ENCODE assay signal across 9 mouse cellular contexts in the genomic region with DNA sequence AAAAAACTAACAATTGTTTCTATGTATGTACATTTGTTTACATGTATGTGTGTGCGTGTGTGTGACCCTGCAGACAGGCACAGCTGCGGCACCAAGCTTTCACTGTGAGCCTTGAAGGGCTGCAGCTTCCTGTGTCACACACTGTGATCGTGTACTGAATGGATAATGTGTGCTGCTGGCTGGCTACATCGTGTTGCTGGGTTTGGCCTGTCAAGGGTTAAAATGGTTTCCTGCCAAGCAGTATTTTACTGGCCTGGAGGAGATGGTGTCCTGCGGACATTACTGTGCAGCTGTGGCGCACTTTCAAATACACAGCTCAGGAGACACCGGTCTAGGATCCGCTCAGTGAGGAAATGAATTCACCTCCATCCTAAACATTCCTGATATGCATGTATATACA. TPM values are rescaled to one million over a fixed set of nuclear protein-coding genes. Genes with fewer than 3 reads are reported as not detected.
A peak's percentile ranks its signal among the peaks of the same experiment; 100 is the strongest.
DNase-seq lines count a peak whose midpoint lies in the region; ATAC-seq and TF ChIP-seq lines count a peak whose summit lies in the region.
"Had no signal": no experiment of that assay in that cellular context is flagged by ENCODE, and none has a peak within 500 bp of the region (broad histone marks: within the 10 kb centered on the region; RNA-seq: fewer than 3 reads in every experiment).

No protein-coding gene starts in this region.

- H3K27ac ChIP-seq in lung, postnatal 0 days (ENCODE audit: low read length), result no peak overlapping the region
- no peak overlapping the region for H3K27ac ChIP-seq in embryonic facial prominence, embryonic 10.5 days (replicated peaks)
- peak overlapping the region; percentile 76 for H3K27ac ChIP-seq in neural tube, embryonic 13.5 days (replicated peaks)
- H3K27ac ChIP-seq in liver, postnatal 0 days (ENCODE audit: low read depth), result no peak overlapping the region

- H3K4me2 ChIP-seq in lung, postnatal 0 days (replicated peaks; ENCODE audit: low read depth, low read length), result no peak overlapping the region
- H3K4me2 ChIP-seq in neural tube, embryonic 13.5 days, result peak overlapping the region; percentile 44
- H3K4me2 ChIP-seq in liver, postnatal 0 days (ENCODE audit: low read depth, low read length), result no peak overlapping the region

- ATAC-seq in lung, postnatal 0 days, result 0 out of 2 replicates have a peak, but pooled peaks have one; percentile 28
- ATAC-seq in neural tube, embryonic 13.5 days (ENCODE audit: low read depth), result peak; percentile 86
- no peak for ATAC-seq in liver, postnatal 0 days
- ATAC-seq: Patski had no signal

- H3K9ac ChIP-seq in lung, postnatal 0 days (replicated peaks; ENCODE audit: low read depth), result no peak overlapping the region
- H3K9ac ChIP-seq in neural tube, embryonic 13.5 days, result 0 out of 2 replicates have a peak overlapping the region, but pooled peaks have one; percentile 26
- H3K9ac ChIP-seq in liver, postnatal 0 days (replicated peaks), result no peak overlapping the region

- TF ChIP-seq CTCF in lung, postnatal 0 days (IDR thresholded peaks at IDR 0.05), result no peak
- no peak for TF ChIP-seq CTCF in lung, adult 2 months (IDR thresholded peaks at IDR 0.05; ENCODE audit: insufficient read depth, low read length)
- no peak for TF ChIP-seq CTCF in liver, postnatal 0 days (IDR thresholded peaks at IDR 0.05; ENCODE audit: low read depth)

- H3K9me3 ChIP-seq in lung, postnatal 0 days (ENCODE audit: low read length), result no peaks in the 10 kb centered on the region; the same call in 1 of the 2 replicates
- H3K9me3 ChIP-seq in embryonic facial prominence, embryonic 10.5 days, result peaks cover 21% of the 10 kb centered on the region
- H3K9me3 ChIP-seq in neural tube, embryonic 13.5 days, result peaks cover 16% of the 10 kb centered on the region
- no peaks in the 10 kb centered on the region for H3K9me3 ChIP-seq in liver, postnatal 0 days (ENCODE audit: low read length)

- no peaks in the 10 kb centered on the region for H3K4me1 ChIP-seq in lung, postnatal 0 days (ENCODE audit: insufficient read depth, low read depth, low read length)
- H3K4me1 ChIP-seq in lung, adult 2 months (ENCODE audit: control insufficient read depth, insufficient read depth, low read length), result no peaks in the 10 kb centered on the region
- peaks cover 6% of the 10 kb centered on the region; the same call in 1 of the 2 replicates for H3K4me1 ChIP-seq in embryonic facial prominence, embryonic 10.5 days
- peaks cover 14% of the 10 kb centered on the region for H3K4me1 ChIP-seq in neural tube, embryonic 13.5 days (replicated peaks)
- H3K4me1 ChIP-seq in liver, postnatal 0 days (ENCODE audit: insufficient read depth), result no peaks in the 10 kb centered on the region

- no peak for DNase-seq in lung, postnatal 0 days (ENCODE audit: low spot score)
- DNase-seq in lung, adult 2 months, result no peak
- DNase-seq in embryonic facial prominence, embryonic 10.5 days (ENCODE audit: low spot score), result peak; percentile 24
- peak; percentile 52 to 57 for DNase-seq in layer of hippocampus, adult 8-10 months (ENCODE audit: low spot score in 2 of 2)
- DNase-seq in urinary bladder, postnatal 25 days (ENCODE audit: low spot score), result no peak
- no peak for DNase-seq in T-cell, adult 2 months (ENCODE audit: low spot score)
- DNase-seq in liver, postnatal 0 days, result no peak

- no peaks in the 10 kb centered on the region for H3K36me3 ChIP-seq in lung, postnatal 0 days (ENCODE audit: insufficient read depth, low read length)
- H3K36me3 ChIP-seq in embryonic facial prominence, embryonic 10.5 days (replicated peaks), result peaks cover 13% of the 10 kb centered on the region
- peaks cover 7% of the 10 kb centered on the region; the same call in 1 of the 2 replicates for H3K36me3 ChIP-seq in neural tube, embryonic 13.5 days
- no peaks in the 10 kb centered on the region; the same call in 1 of the 2 replicates for H3K36me3 ChIP-seq in liver, postnatal 0 days (replicated peaks; ENCODE audit: insufficient read depth, low read length)

- WGBS in lung, postnatal 0 days, result 23% methylated on average over 8 of the region's 8 CpGs
- 46% methylated on average over 8 of the region's 8 CpGs for WGBS in lung, adult 2 months
- WGBS in embryonic facial prominence, embryonic 10.5 days, result 32% methylated on average over 8 of the region's 8 CpGs
- 8% methylated on average over 8 of the region's 8 CpGs for WGBS in neural tube, embryonic 13.5 days
- 46% methylated on average over 8 of the region's 8 CpGs for WGBS in liver, postnatal 0 days (ENCODE audit: insufficient replicate concordance)

- no peak for TF ChIP-seq POLR2A in lung, adult 2 months (IDR thresholded peaks at IDR 0.05; ENCODE audit: borderline replicate concordance, extremely low read depth, low read depth, low read length)

- H3K4me3 ChIP-seq in lung, postnatal 0 days (ENCODE audit: low read depth, low read length), result no peak overlapping the region
- no peak overlapping the region for H3K4me3 ChIP-seq in lung, adult 2 months (replicated peaks; ENCODE audit: extremely low read depth, low read depth, low read length)
- no peak overlapping the region for H3K4me3 ChIP-seq in embryonic facial prominence, embryonic 10.5 days
- peak overlapping the region; percentile 12; the same call in 1 of the 2 replicates for H3K4me3 ChIP-seq in neural tube, embryonic 13.5 days
- H3K4me3 ChIP-seq in liver, postnatal 0 days (ENCODE audit: low read depth, low read length), result no peak overlapping the region

- H3K27me3 ChIP-seq in lung, postnatal 0 days (replicated peaks; ENCODE audit: insufficient read depth, low read length), result no peaks in the 10 kb centered on the region
- H3K27me3 ChIP-seq in embryonic facial prominence, embryonic 10.5 days (replicated peaks; ENCODE audit: low read depth, poor library complexity, severe bottlenecking), result peaks cover 12% of the 10 kb centered on the region
- H3K27me3 ChIP-seq in neural tube, embryonic 13.5 days, result no peaks in the 10 kb centered on the region
- no peaks in the 10 kb centered on the region for H3K27me3 ChIP-seq in liver, postnatal 0 days (ENCODE audit: insufficient read depth, low read length)
- H3K27me3 ChIP-seq: Patski had no signal

- TF ChIP-seq EP300 in lung, postnatal 0 days (IDR thresholded peaks at IDR 0.05), result no peak
- no peak for TF ChIP-seq EP300 in liver, postnatal 0 days (IDR thresholded peaks at IDR 0.05; ENCODE audit: low read depth)

RNA-seq across cellular contexts. Expression of gene Nap1l5, which starts 3.7 kb away (rescaled TPM):
- 0.75 and 0.93 TPM in 2 replicates for polyA plus RNA-seq in lung, postnatal 0 days (2015; fragmentation: Nextera tagmentation; extraction: Ambion mirVana)
- 0.52 and 0.87 TPM in 2 replicates for polyA plus RNA-seq in lung, adult 2 months (2012; rRNA removed)
- 2.1 and 3.4 TPM in 2 replicates for polyA plus RNA-seq in embryonic facial prominence, embryonic 10.5 days (2016; fragmentation: Nextera tagmentation; extraction: Ambion mirVana)
- total RNA-seq in layer of hippocampus, adult 8-10 months (2022), result 100 to 1,000 TPM; 267 to 306 (median 287) TPM
- polyA plus RNA-seq in neural tube, embryonic 13.5 days (2015; fragmentation: Nextera tagmentation; extraction: Ambion mirVana), result 167 and 176 TPM in 2 replicates
- polyA plus RNA-seq in liver, postnatal 0 days (2015; fragmentation: Nextera tagmentation; extraction: Ambion mirVana), result 0.19 and 0.22 TPM in 2 replicates
- polyA plus RNA-seq: Patski had no signal

Comparison
In these comparisons a context has a peak if more than half of its experiments do, and no peak if none do; other contexts are left out.
1. DNase-seq: peak in embryonic facial prominence, embryonic 10.5 days (single experiment) and layer of hippocampus, adult 8-10 months (2 of 2); none in lung, postnatal 0 days (single experiment), lung, adult 2 months (single experiment), urinary bladder, postnatal 25 days (single experiment), T-cell, adult 2 months (single experiment) and liver, postnatal 0 days (single experiment).
2. RNA of gene Nap1l5, which starts 3.7 kb away (polyA plus RNA-seq): 167 to 176 TPM in neural tube, embryonic 13.5 days; 2.1 to 3.4 TPM in embryonic facial prominence, embryonic 10.5 days, 0.75 to 0.93 TPM in lung, postnatal 0 days, 0.52 to 0.87 TPM in lung, adult 2 months and 0.19 to 0.22 TPM in liver, postnatal 0 days; every median in the first group is over 10 times any median in the second.